Mouse (Mus musculus): Measurements from ENCODE around the gene Chd1l. TPM values are rescaled to one million over a fixed set of nuclear protein-coding genes. Genes with fewer than 3 reads are reported as not detected.

Gene Chd1l
- polyA plus RNA-seq, 1 experiment from 2014 or later, result 15.8 TPM

DNA sequence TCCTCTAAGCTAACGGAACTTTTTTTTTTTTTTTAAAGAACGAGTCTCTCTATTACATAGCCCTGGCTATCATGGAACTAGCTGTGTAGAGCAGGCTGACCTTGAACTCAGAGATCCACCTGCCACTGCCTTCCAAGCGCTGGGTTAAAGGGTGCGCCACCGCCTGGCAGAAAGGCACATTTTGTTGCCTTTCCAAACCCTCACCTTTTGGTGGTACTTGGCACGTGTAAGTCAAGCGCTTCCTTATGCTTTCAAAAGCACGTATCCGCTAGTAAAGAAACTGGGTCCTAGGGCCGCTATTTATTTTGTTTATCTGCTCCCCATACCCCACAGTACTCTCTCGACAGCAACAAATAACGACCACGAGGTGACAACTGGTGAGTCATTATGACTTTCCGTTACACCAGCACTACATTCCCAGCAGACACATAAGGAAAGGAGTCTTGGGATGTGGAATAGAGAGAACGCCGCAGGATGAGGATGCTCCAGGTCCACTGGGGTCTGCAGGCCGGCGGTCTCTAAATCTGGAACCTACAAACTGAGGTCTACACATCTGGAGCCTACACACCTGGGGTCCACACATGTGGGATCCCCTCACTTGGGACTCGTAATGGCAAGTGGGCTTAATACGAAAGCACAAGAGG is 680 bp downstream of the Chd1l start:
- Histone ChIP-seq H3K9ac (ENCODE audit: low read length) (peak overlapping the region; percentile 89), H3K9me3 (replicated peaks; ENCODE audit: control insufficient read depth, low read length) (no peaks in the 10 kb centered on the region), H3K4me2 (ENCODE audit: low read depth, low read length) (peak overlapping the region; percentile 69), H3K4me3 (replicated peaks; ENCODE audit: low read length) (peak overlapping the region; percentile 76), H3K4me1 (ENCODE audit: control insufficient read depth, insufficient read depth, low read length) (peaks cover 3% of the 10 kb centered on the region; the same call in 1 of the 2 replicates), H3K27me3 (ENCODE audit: control insufficient read depth, insufficient read depth, low read length) (no peaks in the 10 kb centered on the region), H3K27ac (ENCODE audit: low read length) (peak overlapping the region; percentile 90), H3K36me3 (ENCODE audit: control insufficient read depth, insufficient read depth, low read length) (no peaks in the 10 kb centered on the region)
- WGBS, result 5% methylated on average over 20 of the region's 20 CpGs
- ATAC-seq (ENCODE audit: insufficient read depth, low FRiP score), result peak; percentile 38; the same call in 1 of the 2 replicates

DNA sequence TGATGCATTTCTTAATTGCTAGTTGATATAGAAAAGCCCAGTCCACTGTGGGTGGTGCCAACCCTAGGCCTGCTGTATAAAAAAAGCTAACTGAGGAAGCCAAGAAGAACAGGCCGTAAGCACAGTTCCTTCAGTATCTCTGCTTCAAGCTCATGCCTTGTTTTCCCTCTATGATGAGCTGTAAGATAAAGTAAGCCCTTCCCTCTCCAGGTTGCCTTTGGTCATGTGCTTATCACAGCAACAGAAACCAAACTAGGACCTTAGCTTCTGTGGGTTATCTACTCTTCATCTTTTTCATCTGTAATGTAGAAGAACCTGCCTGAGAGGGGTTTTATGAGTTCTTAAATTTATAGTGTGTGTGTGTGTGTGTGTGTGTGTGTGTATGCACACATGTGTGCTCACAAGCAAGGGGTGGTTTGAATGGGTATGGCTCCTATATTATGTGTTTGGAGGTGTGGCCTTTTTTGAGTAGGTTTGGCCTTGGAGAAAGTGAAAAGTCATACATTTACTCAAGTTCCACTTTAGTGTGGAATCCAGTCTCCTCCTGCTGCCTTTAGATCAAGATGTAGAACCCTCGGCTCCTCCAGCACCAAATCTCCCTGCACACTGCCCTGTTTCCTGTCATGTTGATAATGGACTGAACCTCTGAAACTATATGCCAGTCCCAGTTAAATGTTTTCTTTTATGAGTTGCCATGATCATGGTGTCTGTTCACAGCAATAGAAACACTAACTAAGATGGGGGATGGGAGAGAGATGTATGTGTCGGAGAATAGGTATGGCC is 9.8 kb downstream of the Chd1l start:
- Histone ChIP-seq H3K36me3 (ENCODE audit: control insufficient read depth, insufficient read depth, low read length) (no peaks in the 10 kb centered on the region), H3K9ac (ENCODE audit: low read length) (no peak overlapping the region), H3K4me3 (replicated peaks; ENCODE audit: low read length) (no peak overlapping the region), H3K27me3 (ENCODE audit: control insufficient read depth, insufficient read depth, low read length) (no peaks in the 10 kb centered on the region), H3K27ac (ENCODE audit: low read length) (no peak overlapping the region), H3K9me3 (replicated peaks; ENCODE audit: control insufficient read depth, low read length) (no peaks in the 10 kb centered on the region), H3K4me1 (ENCODE audit: control insufficient read depth, insufficient read depth, low read length) (no peaks in the 10 kb centered on the region), H3K4me2 (ENCODE audit: low read depth, low read length) (no peak overlapping the region)
- ATAC-seq (ENCODE audit: insufficient read depth, low FRiP score), result no peak
- WGBS, result 95% methylated on average over 3 of the region's 3 CpGs

DNA sequence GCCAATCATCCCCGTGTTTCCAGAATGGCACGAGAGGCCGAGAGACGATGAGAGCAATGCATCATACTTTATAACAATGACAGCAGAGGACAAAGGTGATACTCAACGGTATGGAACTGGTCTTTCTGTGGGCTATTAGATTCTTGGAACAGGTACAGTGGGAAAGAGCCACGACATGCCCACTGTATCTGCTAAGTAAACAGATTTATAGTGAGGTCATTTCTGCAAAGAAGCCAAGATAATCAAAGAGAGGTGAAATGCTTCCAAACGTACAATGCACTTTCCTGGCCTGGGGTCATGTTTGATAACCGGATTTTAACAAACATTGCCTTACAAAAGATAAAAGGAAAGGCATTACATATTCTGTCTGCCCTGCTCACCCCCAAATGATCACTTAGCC is 13.2 kb downstream of the Chd1l start:
- Histone ChIP-seq H3K27ac (ENCODE audit: low read length) (no peak overlapping the region), H3K9ac (ENCODE audit: low read length) (no peak overlapping the region), H3K4me3 (replicated peaks; ENCODE audit: low read length) (no peak overlapping the region), H3K36me3 (ENCODE audit: control insufficient read depth, insufficient read depth, low read length) (no peaks in the 10 kb centered on the region), H3K9me3 (replicated peaks; ENCODE audit: control insufficient read depth, low read length) (no peaks in the 10 kb centered on the region), H3K4me1 (ENCODE audit: control insufficient read depth, insufficient read depth, low read length) (no peaks in the 10 kb centered on the region), H3K27me3 (ENCODE audit: control insufficient read depth, insufficient read depth, low read length) (no peaks in the 10 kb centered on the region), H3K4me2 (ENCODE audit: low read depth, low read length) (no peak overlapping the region)
- ATAC-seq (ENCODE audit: insufficient read depth, low FRiP score), result peak; percentile 53; the same call in 1 of the 2 replicates
- 47% methylated on average over 8 of the region's 8 CpGs for WGBS

DNA sequence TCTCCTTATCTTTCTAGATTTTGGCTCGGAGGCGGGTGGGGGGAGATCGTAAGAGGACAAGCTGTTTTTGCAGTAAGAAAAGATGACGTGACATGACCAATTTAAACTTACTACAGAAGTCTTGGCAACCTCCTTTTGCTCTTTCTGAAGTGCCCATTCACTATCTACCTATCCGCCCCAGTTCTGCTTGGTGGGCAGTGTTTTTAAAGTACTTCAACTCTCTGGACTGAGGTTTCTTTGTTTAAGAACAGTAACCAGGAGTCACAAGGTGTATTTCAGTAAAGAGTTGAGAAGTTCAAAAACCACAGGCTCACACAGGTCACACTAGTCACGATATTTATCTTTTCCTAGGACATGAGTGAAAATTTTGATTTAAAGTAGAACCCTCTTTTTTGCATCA is 14.9 kb downstream of the Chd1l start:
- Histone ChIP-seq H3K27ac (ENCODE audit: low read length) (no peak overlapping the region), H3K9ac (ENCODE audit: low read length) (no peak overlapping the region), H3K4me3 (replicated peaks; ENCODE audit: low read length) (no peak overlapping the region), H3K27me3 (ENCODE audit: control insufficient read depth, insufficient read depth, low read length) (no peaks in the 10 kb centered on the region), H3K4me2 (ENCODE audit: low read depth, low read length) (no peak overlapping the region), H3K36me3 (ENCODE audit: control insufficient read depth, insufficient read depth, low read length) (no peaks in the 10 kb centered on the region), H3K4me1 (ENCODE audit: control insufficient read depth, insufficient read depth, low read length) (no peaks in the 10 kb centered on the region), H3K9me3 (replicated peaks; ENCODE audit: control insufficient read depth, low read length) (no peaks in the 10 kb centered on the region)
- no peak for ATAC-seq (ENCODE audit: insufficient read depth, low FRiP score)
- 80% methylated on average over 6 of the region's 6 CpGs for WGBS

DNA sequence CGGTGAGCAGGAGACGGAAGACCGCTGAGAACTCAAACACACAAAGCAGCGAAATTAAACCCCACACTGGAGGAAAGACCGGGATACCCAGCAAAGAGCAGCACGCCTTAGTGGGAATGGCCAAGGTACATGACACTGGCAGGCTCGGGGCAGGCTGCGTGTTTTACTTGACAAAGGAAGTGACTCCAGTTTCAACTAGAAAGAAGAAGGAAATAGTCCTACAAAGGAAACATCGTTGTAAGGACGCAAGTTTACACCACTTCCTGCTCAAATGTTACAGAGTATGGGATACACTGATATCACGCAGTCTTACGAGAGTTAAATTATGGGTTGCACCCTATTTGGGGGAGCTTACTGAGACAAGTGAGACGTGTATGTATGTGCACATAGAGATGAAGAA is 15.9 kb downstream of the Chd1l start:
- Histone ChIP-seq H3K27me3 (ENCODE audit: control insufficient read depth, insufficient read depth, low read length) (no peaks in the 10 kb centered on the region), H3K36me3 (ENCODE audit: control insufficient read depth, insufficient read depth, low read length) (no peaks in the 10 kb centered on the region), H3K9me3 (replicated peaks; ENCODE audit: control insufficient read depth, low read length) (no peaks in the 10 kb centered on the region), H3K9ac (ENCODE audit: low read length) (no peak overlapping the region), H3K27ac (ENCODE audit: low read length) (no peak overlapping the region), H3K4me1 (ENCODE audit: control insufficient read depth, insufficient read depth, low read length) (no peaks in the 10 kb centered on the region), H3K4me3 (replicated peaks; ENCODE audit: low read length) (no peak overlapping the region), H3K4me2 (ENCODE audit: low read depth, low read length) (no peak overlapping the region)
- no peak for ATAC-seq (ENCODE audit: insufficient read depth, low FRiP score)
- 80% methylated on average over 13 of the region's 13 CpGs for WGBS

DNA sequence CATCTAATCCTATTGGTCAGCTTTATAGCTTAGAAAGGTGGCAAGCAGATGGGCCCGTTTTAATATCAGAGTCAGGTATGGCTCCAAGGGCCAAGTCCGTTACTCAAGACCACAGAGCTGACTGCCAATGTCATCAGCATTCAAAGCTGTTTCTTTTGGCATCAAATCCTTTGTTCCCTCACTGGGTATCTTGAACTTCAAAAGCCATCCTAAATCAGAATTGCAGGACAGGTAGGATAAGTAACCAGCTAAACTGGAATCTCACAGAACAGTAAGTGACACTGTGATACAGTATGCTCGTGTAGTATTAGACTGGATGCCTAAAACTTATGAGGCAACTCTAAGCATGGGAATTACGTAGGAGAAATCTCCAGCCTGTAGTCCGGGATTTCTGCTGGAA is 16.9 kb downstream of the Chd1l start:
- H3K4me1 ChIP-seq (ENCODE audit: control insufficient read depth, insufficient read depth, low read length), result no peaks in the 10 kb centered on the region
- no peak for ATAC-seq (ENCODE audit: insufficient read depth, low FRiP score)
- no peaks in the 10 kb centered on the region for H3K36me3 ChIP-seq (ENCODE audit: control insufficient read depth, insufficient read depth, low read length)
- H3K9me3 ChIP-seq (replicated peaks; ENCODE audit: control insufficient read depth, low read length), result no peaks in the 10 kb centered on the region
- no peak overlapping the region for H3K4me2 ChIP-seq (ENCODE audit: low read depth, low read length)
- H3K27me3 ChIP-seq (ENCODE audit: control insufficient read depth, insufficient read depth, low read length), result no peaks in the 10 kb centered on the region
- H3K27ac ChIP-seq (ENCODE audit: low read length), result no peak overlapping the region
- H3K9ac ChIP-seq (ENCODE audit: low read length), result no peak overlapping the region
- WGBS, result 95% methylated on average over 5 of the region's 5 CpGs
- no peak overlapping the region for H3K4me3 ChIP-seq (replicated peaks; ENCODE audit: low read length)

DNA sequence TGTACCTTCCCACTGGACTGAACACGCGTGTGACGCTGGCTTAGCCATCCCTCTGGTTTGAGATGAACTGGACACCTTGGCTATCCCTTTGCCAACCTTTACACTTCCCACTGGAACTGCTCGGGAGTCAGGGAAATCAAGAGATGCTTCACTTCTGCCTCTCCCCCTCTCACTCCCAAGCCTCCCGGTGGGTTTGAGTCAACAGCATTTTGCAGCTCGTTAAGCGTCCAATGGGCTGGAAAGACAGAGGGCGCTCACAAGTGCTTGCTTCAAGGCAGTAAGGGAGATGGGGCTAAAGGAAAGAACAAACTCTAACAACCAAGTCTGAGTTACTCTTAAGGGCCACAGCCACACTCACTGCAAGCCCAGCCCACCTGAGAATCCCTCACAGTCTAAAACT is 19.3 kb downstream of the Chd1l start:
- no peaks in the 10 kb centered on the region for H3K27me3 ChIP-seq (ENCODE audit: control insufficient read depth, insufficient read depth, low read length)
- no peak overlapping the region for H3K4me3 ChIP-seq (replicated peaks; ENCODE audit: low read length)
- no peaks in the 10 kb centered on the region for H3K4me1 ChIP-seq (ENCODE audit: control insufficient read depth, insufficient read depth, low read length)
- H3K4me2 ChIP-seq (ENCODE audit: low read depth, low read length), result no peak overlapping the region
- no peak for ATAC-seq (ENCODE audit: insufficient read depth, low FRiP score)
- no peak overlapping the region for H3K9ac ChIP-seq (ENCODE audit: low read length)
- H3K36me3 ChIP-seq (ENCODE audit: control insufficient read depth, insufficient read depth, low read length), result no peaks in the 10 kb centered on the region
- no peaks in the 10 kb centered on the region for H3K9me3 ChIP-seq (replicated peaks; ENCODE audit: control insufficient read depth, low read length)
- H3K27ac ChIP-seq (ENCODE audit: low read length), result no peak overlapping the region
- 64% methylated on average over 8 of the region's 8 CpGs for WGBS

DNA sequence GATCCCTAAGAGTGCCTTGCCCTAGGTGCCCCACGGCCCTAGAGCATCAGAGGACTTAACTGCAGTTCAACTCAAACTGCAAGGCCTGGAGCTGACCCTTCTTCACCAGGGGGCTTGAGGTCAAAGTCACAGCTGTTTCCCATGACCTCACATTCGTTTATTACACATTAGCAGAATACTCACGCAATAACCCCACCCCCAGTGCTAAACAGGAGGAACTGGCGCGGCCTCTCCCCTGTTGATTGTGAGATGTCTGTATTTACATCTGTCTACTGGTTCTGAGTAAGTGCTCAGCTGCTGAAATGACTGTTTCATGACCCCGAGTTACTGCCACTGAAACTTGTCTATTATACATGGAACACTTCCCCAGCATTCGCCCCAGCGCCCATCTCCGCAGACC is 22.3 kb downstream of the Chd1l start:
- Histone ChIP-seq H3K9me3 (replicated peaks; ENCODE audit: control insufficient read depth, low read length) (no peaks in the 10 kb centered on the region), H3K27ac (ENCODE audit: low read length) (no peak overlapping the region), H3K9ac (ENCODE audit: low read length) (no peak overlapping the region), H3K36me3 (ENCODE audit: control insufficient read depth, insufficient read depth, low read length) (no peaks in the 10 kb centered on the region), H3K4me2 (ENCODE audit: low read depth, low read length) (no peak overlapping the region), H3K4me1 (ENCODE audit: control insufficient read depth, insufficient read depth, low read length) (no peaks in the 10 kb centered on the region), H3K27me3 (ENCODE audit: control insufficient read depth, insufficient read depth, low read length) (no peaks in the 10 kb centered on the region), H3K4me3 (replicated peaks; ENCODE audit: low read length) (no peak overlapping the region)
- ATAC-seq (ENCODE audit: insufficient read depth, low FRiP score), result no peak; the same call in 1 of the 2 replicates
- WGBS, result 51% methylated on average over 9 of the region's 9 CpGs

DNA sequence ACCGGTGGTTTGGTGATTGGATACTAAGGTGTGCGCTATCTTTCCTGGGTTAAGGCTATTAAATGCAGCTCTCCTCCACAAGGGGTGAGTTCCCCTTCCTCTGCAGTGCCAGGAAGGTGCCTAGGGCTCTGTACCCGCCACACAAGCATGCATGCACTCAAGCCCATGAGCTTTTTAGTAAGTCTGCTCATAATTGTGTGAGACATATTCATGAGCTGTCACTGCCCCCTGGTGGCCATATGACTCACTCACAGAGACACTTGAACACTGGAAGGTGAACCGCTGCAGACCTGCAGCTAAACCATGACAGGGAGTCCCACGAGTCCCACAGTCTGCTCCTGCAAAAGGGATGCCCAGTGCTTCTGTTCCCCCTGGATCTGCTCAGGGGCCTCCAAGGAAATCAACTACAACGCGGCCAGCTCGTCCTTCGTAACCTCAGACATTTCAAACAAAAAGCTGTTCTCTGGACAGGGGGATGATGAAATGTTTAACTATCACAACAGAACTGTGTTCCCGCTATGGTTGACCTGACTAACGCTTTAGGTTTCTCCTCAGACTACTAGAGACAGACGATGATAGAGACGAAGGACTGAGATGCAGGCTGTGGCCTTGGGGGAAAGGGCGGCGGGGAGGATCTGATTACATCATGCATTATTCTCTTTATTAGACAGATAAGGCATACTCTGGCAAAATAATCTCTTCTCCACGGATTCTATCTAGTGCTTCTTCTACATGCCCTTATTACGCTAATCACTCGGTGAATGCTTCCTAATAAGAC is 24.4 kb downstream of the Chd1l start:
- Histone ChIP-seq H3K9me3 (replicated peaks; ENCODE audit: control insufficient read depth, low read length) (no peaks in the 10 kb centered on the region), H3K4me1 (ENCODE audit: control insufficient read depth, insufficient read depth, low read length) (no peaks in the 10 kb centered on the region), H3K27ac (ENCODE audit: low read length) (no peak overlapping the region), H3K36me3 (ENCODE audit: control insufficient read depth, insufficient read depth, low read length) (0 out of 2 replicates have a peak, but pooled peaks cover 3% of the 10 kb centered on the region), H3K27me3 (ENCODE audit: control insufficient read depth, insufficient read depth, low read length) (no peaks in the 10 kb centered on the region), H3K4me2 (ENCODE audit: low read depth, low read length) (no peak overlapping the region), H3K9ac (ENCODE audit: low read length) (no peak overlapping the region), H3K4me3 (replicated peaks; ENCODE audit: low read length) (no peak overlapping the region)
- WGBS, result 56% methylated on average over 18 of the region's 18 CpGs
- peak; percentile 67; the same call in 1 of the 2 replicates for ATAC-seq (ENCODE audit: insufficient read depth, low FRiP score)
